Mouse (Mus musculus): ENCODE measurements around the gene Pax2.

The Pax2 gene

GRCm38 (mm10) chr19:44837426-44838205, 81.8 kb downstream of the Pax2 start:
- ChIA-PET POLR2A (interaction anchor here in 1 of 4 experiments (1.1 kb wide), 1 partner anchor 262 kb away, joined by 3 read pairs; no protein-coding TSS in a partner anchor), CTCF (interaction anchor here in 1 of 4 experiments (0.7 kb wide), 1 partner anchor 15 kb away, joined by 3 read pairs; no protein-coding TSS in a partner anchor)

- CTCF ChIA-PET = interaction anchor here in 2 of 4 experiments (0.7 to 1.0 kb wide), 4 partner anchors 11 to 735 kb away, joined by 3 read pairs; no protein-coding TSS in a partner anchor
- POLR2A ChIA-PET = interaction anchor here in 1 of 4 experiments (1.1 to 1.7 kb wide), 2 partner anchors 79 to 262 kb away, joined by 3 read pairs; no protein-coding TSS in a partner anchor
Observed at GRCm38 (mm10) chr19:44838321-44838720, 82.5 kb downstream of the Pax2 start.

- ChIA-PET POLR2A (interaction anchor here in 3 of 4 experiments (0.6 to 1.5 kb wide), 8 partner anchors 15 to 271 kb away, joined by 3 to 5 read pairs (median 3); no protein-coding TSS in a partner anchor), CTCF (interaction anchor here in 1 of 4 experiments (0.6 kb wide), 1 partner anchor 9 kb away, joined by 3 read pairs; no protein-coding TSS in a partner anchor)
Observed at GRCm38 (mm10) chr19:44842661-44843060, 86.8 kb downstream of the Pax2 start.

- POLR2A ChIA-PET = interaction anchor here in 1 of 4 experiments (0.6 kb wide), 1 partner anchor 79 kb away, joined by 3 read pairs; no protein-coding TSS in a partner anchor
- CTCF ChIA-PET = no interaction called here
Observed at GRCm38 (mm10) chr19:44849465-44849864, 93.6 kb downstream of the Pax2 start.

- POLR2A ChIA-PET = interaction anchor here in 1 of 4 experiments (1.2 kb wide), 1 partner anchor 14 kb away, joined by 3 read pairs; no protein-coding TSS in a partner anchor
Observed at GRCm38 (mm10) chr19:44858671-44859070, 102.8 kb downstream of the Pax2 start.

GRCm38 (mm10) chr19:44868766-44869165, 112.9 kb downstream of the Pax2 start:
- CTCF ChIA-PET = interaction anchor here in 1 of 4 experiments (0.8 kb wide), 1 partner anchor 163 kb away, joined by 4 read pairs; no protein-coding TSS in a partner anchor
- POLR2A ChIA-PET = interaction anchor here in 1 of 4 experiments (0.5 kb wide), 1 partner anchor 222 kb away, joined by 3 read pairs; no protein-coding TSS in a partner anchor

More at GRCm38 (mm10) chr19:44858671-44859070, 102.8 kb downstream of the Pax2 start:
- CTCF ChIA-PET = interaction anchor here in 1 of 4 experiments (0.6 kb wide), 1 partner anchor 302 kb away, joined by 3 read pairs; no protein-coding TSS in a partner anchor

GRCm38 (mm10) chr19:44874186-44874898, 118.5 kb downstream of the Pax2 start:
- POLR2A ChIA-PET = interaction anchor here in 1 of 4 experiments (0.7 kb wide), 1 partner anchor 57 kb away, joined by 17 read pairs; the partner anchor contains the start of gene Slf2
- CTCF ChIA-PET = interaction anchor here in 1 of 4 experiments (0.7 kb wide), 2 partner anchors 138 to 859 kb away, joined by 3 to 4 read pairs; no protein-coding TSS in a partner anchor

GRCm38 (mm10) chr19:44874928-44875327, 119.1 kb downstream of the Pax2 start:
- POLR2A ChIA-PET = interaction anchor here in 1 of 4 experiments (0.7 kb wide), 1 partner anchor 56 kb away, joined by 17 read pairs; the partner anchor contains the start of gene Slf2
- CTCF ChIA-PET = interaction anchor here in 1 of 4 experiments (0.7 kb wide), 3 partner anchors 56 to 858 kb away, joined by 3 to 4 read pairs (median 3); no protein-coding TSS in a partner anchor

- ChIA-PET CTCF (interaction anchor here in 2 of 4 experiments (0.7 to 0.9 kb wide), 2 partner anchors 20 to 57 kb away, joined by 3 read pairs; no protein-coding TSS in a partner anchor), POLR2A (no interaction called here)
Observed at GRCm38 (mm10) chr19:44875718-44876117, 119.9 kb downstream of the Pax2 start.

GRCm38 (mm10) chr19:44876529-44876928, 120.7 kb downstream of the Pax2 start:
- ChIA-PET CTCF (interaction anchor here in 2 of 4 experiments (0.9 kb wide), 2 partner anchors 19 to 155 kb away, joined by 3 read pairs; no protein-coding TSS in a partner anchor), POLR2A (no interaction called here)

- CTCF ChIA-PET = interaction anchor here in 3 of 4 experiments (0.5 to 2.2 kb wide), 11 partner anchors 13 to 395 kb away, joined by 3 to 12 read pairs (median 5); partner anchors contain the start of gene Hif1an (in 1 of the 3)
Observed at GRCm38 (mm10) chr19:44882552-44883024, 126.7 kb downstream of the Pax2 start.

GRCm38 (mm10) chr19:44884331-44884730, 128.5 kb downstream of the Pax2 start:
- ChIA-PET POLR2A (interaction anchor here in 1 of 4 experiments (1.5 kb wide), 1 partner anchor 10 kb away, joined by 4 read pairs; no protein-coding TSS in a partner anchor), CTCF (interaction anchor here in 2 of 4 experiments (1.3 to 2.1 kb wide), 4 partner anchors 11 to 322 kb away, joined by 4 to 7 read pairs (median 4); partner anchors contain the start of gene Hif1an (in 1 of the 2))

More at GRCm38 (mm10) chr19:44882552-44883024, 126.7 kb downstream of the Pax2 start:
- POLR2A ChIA-PET = interaction anchor here (0.5 to 1.9 kb wide), 12 partner anchors 10 to 395 kb away, joined by 3 to 6 read pairs (median 3); partner anchors contain the start of genes Hif1an (in 1 of the 4), Mrpl43 (in 1 of the 4) and Twnk (in 1 of the 4)

GRCm38 (mm10) chr19:44886475-44886874, 130.6 kb downstream of the Pax2 start:
- ChIA-PET CTCF (interaction anchor here in 2 of 4 experiments (0.7 to 1.7 kb wide), 4 partner anchors 9 to 305 kb away, joined by 3 to 5 read pairs (median 4); no protein-coding TSS in a partner anchor), POLR2A (interaction anchor here in 1 of 4 experiments (0.6 kb wide), 1 partner anchor 508 kb away, joined by 4 read pairs; no protein-coding TSS in a partner anchor)

Measured in embryonic stem cell, embryonic (primary cell).